Mouse (Mus musculus) thymus, adult 2 months (tissue): ENCODE results near the gene D1Ertd622e.

Experiments used
- CTCF ChIP-seq: fragments of 200-500 bp; IDR thresholded peaks from 2 replicates; pipeline ENCODE4 v1.5.1; 2012; ENCODE audit warnings: mild to moderate bottlenecking, control low read depth, low read length, moderate library complexity, borderline replicate concordance; ENCODE audit not compliant: control insufficient read depth, poor library complexity, insufficient read depth; ENCODE audit errors: extremely low read depth
- POLR2A ChIP-seq: fragments of 200-500 bp; IDR thresholded peaks from 2 replicates; pipeline ENCODE4 v1.6.1; 2012; ENCODE audit warnings: mild to moderate bottlenecking, low read length, control low read depth, moderate library complexity; ENCODE audit not compliant: control insufficient read depth, poor library complexity, insufficient read depth; ENCODE audit errors: extremely low read depth

DNA sequence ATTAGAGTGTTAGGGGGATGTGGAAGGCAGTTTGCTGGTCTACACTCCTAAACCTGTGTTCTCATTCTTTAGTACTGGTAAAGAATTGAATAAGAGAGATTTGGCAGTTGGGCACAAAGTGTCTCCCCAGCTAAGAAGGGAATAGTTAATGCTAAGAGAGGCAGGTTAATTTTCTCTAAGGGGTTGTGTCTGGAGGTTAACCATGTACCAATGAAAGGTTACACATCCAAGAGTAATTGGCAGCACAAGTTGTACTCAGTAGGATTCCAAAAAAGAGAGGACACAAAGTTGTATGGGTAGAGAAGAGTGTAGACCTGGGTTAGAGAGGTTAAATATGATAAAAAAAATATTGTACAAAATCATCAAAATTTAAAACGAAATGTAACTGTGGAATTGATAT, 58.5 kb downstream of the D1Ertd622e start:
- TF ChIP-seq CTCF (no peak), POLR2A (no peak)
